Mouse (Mus musculus): ENCODE data around the gene Dok3. TPM values are rescaled to one million over a fixed set of nuclear protein-coding genes. Genes with fewer than 3 reads are reported as not detected.

The Dok3 gene
- polyA plus RNA-seq, 1 experiment = 25.7 TPM

DNA sequence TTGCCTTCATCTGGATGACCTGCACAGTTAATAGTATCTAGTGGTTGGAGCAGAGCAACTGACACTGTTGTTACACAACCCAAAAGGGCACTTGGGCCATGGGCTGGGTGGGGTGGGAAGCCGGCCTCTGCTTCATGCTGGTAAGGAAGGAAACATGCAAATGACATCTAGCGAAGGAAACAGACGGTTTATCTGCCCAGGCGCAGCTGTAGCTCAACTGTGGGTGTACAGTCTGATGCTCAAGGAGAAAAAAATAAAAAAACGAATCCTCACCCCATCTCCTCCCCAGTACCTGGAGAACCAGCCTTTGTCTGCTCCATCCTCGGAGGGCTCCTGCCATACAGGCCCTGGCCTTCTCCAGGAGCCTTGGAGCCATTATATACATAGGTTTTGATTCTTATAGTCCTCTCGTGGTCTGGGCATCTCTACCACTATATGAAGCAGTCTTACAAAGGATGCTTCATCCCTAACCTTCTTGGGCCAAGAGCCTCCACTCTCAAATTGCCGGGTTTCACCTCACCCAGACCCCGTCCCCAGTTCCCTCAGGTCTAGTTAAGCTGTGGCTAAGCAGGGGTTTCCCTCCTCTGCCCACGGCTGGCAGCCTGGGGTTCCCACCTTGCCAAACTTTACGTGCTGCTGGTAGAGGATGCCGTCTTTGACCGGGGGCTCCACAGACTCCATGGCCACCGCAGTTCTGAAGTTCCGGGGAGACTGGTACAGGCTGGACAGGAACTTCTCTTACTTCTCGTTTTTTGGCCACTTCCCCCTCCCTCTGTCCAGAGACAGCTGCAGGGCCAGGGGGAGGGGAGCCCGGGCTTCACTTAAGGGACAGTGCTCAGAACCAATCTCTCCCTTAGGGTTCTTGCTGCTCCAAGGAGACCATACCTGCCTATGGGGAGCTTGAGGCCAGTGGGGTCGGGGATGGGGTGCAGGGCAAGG, 993 bp downstream of the Dok3 start:
- Histone ChIP-seq H3K4me3 (ENCODE audit: low read depth, low read length) (peak overlapping the region; percentile 56), H3K4me1 (ENCODE audit: control insufficient read depth, insufficient read depth, insufficient read length, low read length) (peaks cover 2% of the 10 kb centered on the region), H3K27ac (ENCODE audit: insufficient read depth, low read depth, low read length) (peak overlapping the region; percentile 71), H3K27me3 (ENCODE audit: control insufficient read depth, insufficient read depth, low read length) (no peaks in the 10 kb centered on the region), H3K36me3 (ENCODE audit: control insufficient read depth, insufficient read depth, low read length) (peaks cover 22% of the 10 kb centered on the region)
- TF ChIP-seq CTCF (IDR thresholded peaks at IDR 0.05; ENCODE audit: extremely low read depth, insufficient read length, insufficient replicate concordance, low read depth, low read length) (no peak), POLR2A (IDR thresholded peaks at IDR 0.05; ENCODE audit: low read depth, low read length) (no peak)
- 67% methylated on average over 18 of the region's 18 CpGs for WGBS

GRCm38 (mm10) chr13:55527212-55527611, 1.9 kb downstream of the Dok3 start:
- 89% methylated on average over 16 of the region's 16 CpGs for WGBS
- no peaks in the 10 kb centered on the region for H3K27me3 ChIP-seq (ENCODE audit: control insufficient read depth, insufficient read depth, low read length)
- peaks cover 21% of the 10 kb centered on the region for H3K36me3 ChIP-seq (ENCODE audit: control insufficient read depth, insufficient read depth, low read length)
- H3K4me3 ChIP-seq (ENCODE audit: low read depth, low read length) = peak overlapping the region; percentile 45
- peak overlapping the region; percentile 35; the same call in 1 of the 2 replicates for H3K27ac ChIP-seq (ENCODE audit: insufficient read depth, low read depth, low read length)
- TF ChIP-seq POLR2A (IDR thresholded peaks at IDR 0.05; ENCODE audit: low read depth, low read length) (no peak), CTCF (IDR thresholded peaks at IDR 0.05; ENCODE audit: extremely low read depth, insufficient read length, insufficient replicate concordance, low read depth, low read length) (no peak)
- peaks cover 2% of the 10 kb centered on the region for H3K4me1 ChIP-seq (ENCODE audit: control insufficient read depth, insufficient read depth, insufficient read length, low read length)

GRCm38 (mm10) chr13:55525733-55526553, 3.2 kb downstream of the Dok3 start:
- Histone ChIP-seq H3K4me1 (ENCODE audit: control insufficient read depth, insufficient read depth, insufficient read length, low read length) (peaks cover 2% of the 10 kb centered on the region), H3K27me3 (ENCODE audit: control insufficient read depth, insufficient read depth, low read length) (no peaks in the 10 kb centered on the region), H3K4me3 (ENCODE audit: low read depth, low read length) (no peak overlapping the region), H3K27ac (ENCODE audit: insufficient read depth, low read depth, low read length) (no peak overlapping the region), H3K36me3 (ENCODE audit: control insufficient read depth, insufficient read depth, low read length) (peaks cover 10% of the 10 kb centered on the region)
- TF ChIP-seq POLR2A (IDR thresholded peaks at IDR 0.05; ENCODE audit: low read depth, low read length) = no peak
- no peak for TF ChIP-seq CTCF (IDR thresholded peaks at IDR 0.05; ENCODE audit: extremely low read depth, insufficient read length, insufficient replicate concordance, low read depth, low read length)
- 54% methylated on average over 16 of the region's 16 CpGs for WGBS

DNA sequence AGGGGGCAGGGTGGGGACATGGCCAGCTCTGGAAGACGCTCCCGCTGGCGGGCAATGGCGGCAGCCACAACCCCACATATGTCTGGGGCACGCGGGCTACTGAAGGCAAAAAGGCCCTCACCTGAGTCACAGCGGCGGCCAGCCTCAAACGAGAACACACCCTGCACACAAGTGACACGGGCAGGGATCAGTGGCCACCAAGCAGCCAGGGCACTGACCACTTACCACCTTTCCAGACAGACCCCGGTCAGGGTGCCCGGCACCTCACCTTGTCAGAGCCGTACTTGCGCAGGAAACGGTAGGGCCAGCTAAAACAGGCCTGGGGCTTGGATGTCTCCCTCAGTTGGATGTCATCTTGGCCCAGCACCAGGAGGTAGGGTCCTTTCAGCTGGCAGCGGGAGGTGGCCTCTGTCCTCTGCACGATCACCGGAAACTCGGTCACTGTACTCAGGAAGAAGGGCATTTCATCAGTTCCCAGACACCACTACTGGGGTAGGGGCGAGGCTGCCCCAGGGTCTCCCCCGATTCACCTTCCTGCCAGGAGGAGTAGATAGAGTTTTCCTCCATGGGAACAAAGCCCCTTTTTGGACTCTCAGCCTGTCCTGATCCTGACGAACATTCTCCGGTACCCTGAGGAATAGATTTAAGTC, 5.0 kb downstream of the Dok3 start:
- no peak overlapping the region for H3K4me3 ChIP-seq (ENCODE audit: low read depth, low read length)

DNA sequence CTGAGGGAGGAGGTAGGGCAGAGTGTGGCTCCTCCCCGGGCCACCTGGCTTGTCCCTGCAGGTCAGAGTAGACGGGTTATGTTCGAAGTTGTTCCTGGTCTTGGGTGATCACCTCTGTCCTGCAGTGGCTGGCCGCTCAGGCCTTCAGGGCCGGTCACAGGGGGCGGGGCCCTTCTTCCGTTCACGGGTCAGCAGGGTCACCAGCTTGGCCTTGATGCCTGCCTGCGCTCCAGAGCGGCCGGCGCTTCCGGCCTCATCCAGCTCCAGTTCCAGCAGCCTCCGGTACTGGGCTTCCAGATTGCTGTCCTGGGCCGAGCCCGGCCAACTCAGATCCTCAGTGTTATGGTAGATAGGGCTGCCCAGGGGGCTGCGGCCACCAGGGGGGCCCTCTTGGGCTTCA, 5.8 kb downstream of the Dok3 start:
- Histone ChIP-seq H3K27me3 (ENCODE audit: control insufficient read depth, insufficient read depth, low read length) (no peaks in the 10 kb centered on the region), H3K36me3 (ENCODE audit: control insufficient read depth, insufficient read depth, low read length) (no peaks in the 10 kb centered on the region; the same call in 1 of the 2 replicates), H3K4me3 (ENCODE audit: low read depth, low read length) (no peak overlapping the region), H3K27ac (ENCODE audit: insufficient read depth, low read depth, low read length) (no peak overlapping the region), H3K4me1 (ENCODE audit: control insufficient read depth, insufficient read depth, insufficient read length, low read length) (no peaks in the 10 kb centered on the region; the same call in 1 of the 2 replicates)
- TF ChIP-seq POLR2A (IDR thresholded peaks at IDR 0.05; ENCODE audit: low read depth, low read length) (no peak), CTCF (IDR thresholded peaks at IDR 0.05; ENCODE audit: extremely low read depth, insufficient read length, insufficient replicate concordance, low read depth, low read length) (no peak)
- WGBS = 63% methylated on average over 17 of the region's 17 CpGs

More for the DNA sequence above, 5.0 kb downstream of the Dok3 start:
- Histone ChIP-seq H3K27ac (ENCODE audit: insufficient read depth, low read depth, low read length) (no peak overlapping the region), H3K27me3 (ENCODE audit: control insufficient read depth, insufficient read depth, low read length) (no peaks in the 10 kb centered on the region), H3K4me1 (ENCODE audit: control insufficient read depth, insufficient read depth, insufficient read length, low read length) (no peaks in the 10 kb centered on the region; the same call in 1 of the 2 replicates), H3K36me3 (ENCODE audit: control insufficient read depth, insufficient read depth, low read length) (no peaks in the 10 kb centered on the region; the same call in 1 of the 2 replicates)
- no peak for TF ChIP-seq CTCF (IDR thresholded peaks at IDR 0.05; ENCODE audit: extremely low read depth, insufficient read length, insufficient replicate concordance, low read depth, low read length)
- no peak for TF ChIP-seq POLR2A (IDR thresholded peaks at IDR 0.05; ENCODE audit: low read depth, low read length)
- 93% methylated on average over 23 of the region's 23 CpGs for WGBS

- 69% methylated on average over 8 of the region's 8 CpGs for WGBS
- H3K27me3 ChIP-seq (ENCODE audit: control insufficient read depth, insufficient read depth, low read length) = no peaks in the 10 kb centered on the region
- H3K36me3 ChIP-seq (ENCODE audit: control insufficient read depth, insufficient read depth, low read length) = no peaks in the 10 kb centered on the region; the same call in 1 of the 2 replicates
- no peak for TF ChIP-seq CTCF (IDR thresholded peaks at IDR 0.05; ENCODE audit: extremely low read depth, insufficient read length, insufficient replicate concordance, low read depth, low read length)
- TF ChIP-seq POLR2A (IDR thresholded peaks at IDR 0.05; ENCODE audit: low read depth, low read length) = no peak
- H3K4me1 ChIP-seq (ENCODE audit: control insufficient read depth, insufficient read depth, insufficient read length, low read length) = no peaks in the 10 kb centered on the region; the same call in 1 of the 2 replicates
- no peak overlapping the region for H3K27ac ChIP-seq (ENCODE audit: insufficient read depth, low read depth, low read length)
- H3K4me3 ChIP-seq (ENCODE audit: low read depth, low read length) = no peak overlapping the region
Observed at GRCm38 (mm10) chr13:55522730-55523129, 6.4 kb downstream of the Dok3 start.
